Mouse (Mus musculus): ENCODE data around the gene Akr1b8.
"Not testable (repeated sequence)": the region's sequence is repeated elsewhere in the genome, so short reads cannot be mapped to it uniquely, and the experiment has no call there.

The Akr1b8 gene

DNA sequence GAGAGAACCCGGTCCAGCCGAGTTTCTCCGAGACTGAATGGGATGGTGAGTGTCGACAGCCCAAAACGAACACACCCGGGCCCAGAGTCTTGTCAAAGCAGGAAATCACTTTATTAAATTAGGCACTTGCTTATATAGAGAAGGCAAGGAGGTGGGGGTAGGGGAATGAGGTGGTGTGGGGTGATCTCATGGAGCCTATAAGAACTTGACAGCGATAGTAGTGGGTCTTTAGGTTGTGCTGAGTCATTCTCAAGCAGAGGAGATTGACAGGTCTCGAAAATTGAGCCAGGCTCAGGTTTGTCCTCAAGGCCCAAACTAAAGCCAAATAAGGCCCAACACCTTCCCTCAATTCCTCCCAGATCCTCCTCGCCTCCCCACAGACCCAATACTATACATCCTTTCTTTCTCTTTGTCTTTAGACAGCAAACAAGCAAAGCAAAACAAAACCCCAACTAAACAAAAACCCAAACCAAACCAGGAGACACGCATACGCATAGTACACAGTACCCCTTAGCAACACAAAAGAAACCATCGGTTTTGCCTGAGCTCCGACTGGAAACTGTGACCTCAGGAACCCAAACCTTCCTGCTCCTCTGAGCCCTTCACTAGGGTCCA is 45.8 kb downstream of the Akr1b8 start:
- DNase-seq (ENCODE audit: low spot score in 2 of 2), result no peak

DNA sequence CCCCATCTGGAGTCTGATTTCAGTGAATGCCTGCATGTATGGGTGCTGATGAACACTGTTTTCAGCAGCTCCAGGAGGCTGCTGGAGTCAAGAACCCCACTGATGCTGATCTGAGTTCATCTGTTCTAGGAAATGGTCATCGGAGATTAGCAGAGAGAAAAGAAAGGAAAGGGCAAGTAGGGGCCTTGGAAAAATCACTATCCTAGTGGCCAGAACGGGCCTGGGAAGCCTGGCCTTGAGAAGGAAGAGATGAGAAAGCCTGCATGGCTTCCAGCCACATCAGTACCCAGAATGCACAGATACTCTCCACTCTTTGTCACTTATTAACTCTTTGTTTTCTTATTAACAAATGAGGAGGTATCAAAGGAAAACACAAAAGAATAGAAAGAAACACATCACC is 46.8 kb downstream of the Akr1b8 start:
- no peak for DNase-seq (ENCODE audit: low spot score in 2 of 2)

DNA sequence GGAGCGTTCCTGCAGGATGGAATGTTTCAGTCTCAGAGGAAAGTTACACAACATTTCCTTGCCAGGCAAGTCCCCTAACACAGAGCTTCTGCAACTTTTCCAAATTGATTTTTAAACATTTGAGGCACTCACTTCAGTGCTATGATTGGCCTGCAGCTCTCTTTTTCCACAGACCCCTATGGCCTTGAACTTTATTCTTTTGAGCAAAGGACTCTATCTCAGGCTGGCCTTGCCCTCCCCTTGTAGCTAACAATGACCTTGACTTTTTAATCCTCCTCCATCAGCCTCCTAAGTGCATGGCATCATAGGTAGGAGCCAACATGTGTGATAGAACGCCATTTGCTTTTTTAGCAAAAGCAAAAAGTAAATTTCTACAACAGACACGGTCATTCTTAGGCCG is 52.8 kb downstream of the Akr1b8 start:
- no peak for DNase-seq (ENCODE audit: low spot score in 2 of 2)

DNA sequence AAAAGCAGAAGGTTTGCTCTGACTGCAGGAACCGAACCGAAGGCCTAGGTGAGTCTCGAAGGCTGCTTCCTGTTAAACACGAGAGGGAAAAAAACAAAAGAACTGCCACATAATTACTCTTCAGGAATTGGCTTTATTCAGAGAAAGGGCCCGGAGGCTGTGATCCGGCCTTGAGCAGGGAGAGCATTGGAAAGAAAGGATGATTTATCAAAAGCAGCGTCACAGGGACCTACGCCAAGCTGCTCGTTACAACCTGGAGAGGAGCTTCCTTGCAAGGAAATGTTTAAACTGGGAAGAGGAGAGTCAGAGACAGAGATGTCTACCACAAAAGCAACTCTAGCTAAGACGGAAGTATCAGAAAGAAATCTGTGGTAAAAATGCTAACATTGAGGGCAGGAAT is 53.5 kb downstream of the Akr1b8 start:
- DNase-seq (ENCODE audit: low spot score in 2 of 2), result no peak

DNA sequence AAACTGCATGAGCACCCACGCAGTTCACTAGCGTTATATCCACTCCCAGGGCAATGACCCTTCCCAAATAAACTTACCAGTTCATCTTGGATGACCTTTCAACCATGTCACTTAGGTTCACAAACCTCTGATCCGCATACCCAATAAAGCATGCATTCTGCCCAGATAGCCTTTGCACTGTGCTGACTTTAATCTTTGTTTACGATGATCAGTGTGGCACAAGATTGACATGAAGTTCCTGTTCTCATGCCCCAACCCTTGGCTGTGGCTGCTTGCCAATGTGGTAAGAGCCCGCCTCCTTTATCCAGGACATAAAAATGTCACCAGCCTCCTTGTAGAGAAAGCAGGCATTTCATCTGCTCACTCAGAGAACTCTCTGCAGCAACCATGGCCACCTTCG is 58.1 kb downstream of the Akr1b8 start, which contains the start of gene Akr1b7:
Gene Akr1b7, plus strand, starts transcription at position 312 of the 400 bp plus-strand sequence.
- peak in 1 of 2 experiments; percentile 14 for DNase-seq (ENCODE audit: low spot score in 2 of 2)

DNA sequence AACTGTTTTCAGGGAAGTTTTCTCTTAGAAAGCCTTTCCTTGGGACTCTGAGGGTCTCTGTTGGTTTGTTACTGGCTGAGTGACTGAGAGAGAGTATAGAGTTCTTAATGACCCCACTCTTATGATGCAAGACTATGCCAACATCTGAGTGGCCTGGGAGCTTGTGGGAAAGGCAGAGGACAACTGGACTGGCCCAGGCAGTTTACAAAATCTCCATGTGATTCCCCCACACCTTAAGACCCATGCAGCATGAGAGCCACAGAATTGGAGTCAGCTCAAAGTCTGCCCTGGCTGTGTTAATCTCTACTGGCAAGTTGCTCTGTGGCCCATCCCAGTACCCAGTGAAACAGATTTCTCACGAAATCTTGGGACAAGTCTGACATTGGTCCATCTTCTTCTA is 58.8 kb downstream of the Akr1b8 start:
- no peak for DNase-seq (ENCODE audit: low spot score in 2 of 2)

DNA sequence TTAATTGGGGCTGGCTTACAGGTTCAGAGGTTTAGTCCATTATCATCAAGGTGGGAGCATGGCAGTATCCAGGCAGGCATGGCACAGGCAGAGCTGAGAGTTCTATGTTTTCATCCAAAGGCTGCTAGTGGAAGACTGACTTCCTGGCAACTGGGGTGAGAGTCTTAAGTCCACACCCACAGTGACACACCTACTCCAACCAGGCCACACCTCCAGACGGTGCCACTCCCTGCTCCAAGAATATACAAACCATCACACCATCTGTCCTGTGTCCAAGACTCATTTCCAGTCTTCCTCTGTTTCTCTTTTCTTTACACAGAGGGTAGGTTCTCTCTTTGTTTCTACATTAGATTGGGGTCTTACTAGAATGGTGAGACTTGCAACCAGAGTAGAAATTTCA is 59.5 kb downstream of the Akr1b8 start:
- DNase-seq (ENCODE audit: low spot score in 2 of 2), result not testable (repeated sequence)

DNA sequence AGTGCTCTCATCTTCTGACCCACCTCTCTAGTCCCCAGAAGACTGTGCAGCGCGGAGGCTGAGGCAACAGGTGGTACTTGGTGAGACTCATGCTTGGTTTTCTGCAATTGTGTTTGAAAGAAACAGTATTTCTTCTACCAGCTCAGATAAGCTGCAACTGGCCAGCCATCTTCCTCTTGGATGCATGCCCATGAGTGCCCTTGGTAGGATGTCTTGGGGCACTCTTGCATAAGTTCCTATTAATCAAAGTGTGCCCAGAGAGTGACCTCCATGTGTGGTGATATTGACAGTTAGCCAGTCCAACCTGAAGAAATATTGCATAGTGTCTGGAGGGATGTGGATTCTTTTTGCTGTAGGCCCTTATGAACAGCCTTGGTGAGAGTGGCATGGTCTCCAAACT is 62.6 kb downstream of the Akr1b8 start:
- DNase-seq (ENCODE audit: low spot score in 2 of 2), result no peak

Data from spleen, postnatal 10 days (tissue).